Mouse (Mus musculus) B cell, adult 2 months (primary cell): ENCODE data around the gene Selenom.
A peak's percentile ranks its signal among the peaks of the same experiment; 100 is the strongest.

Experiments used
- DNase-seq, 2 experiments: peaks; one replicate each; pipeline ENCODE4 v3.0.0; 2022

The Selenom gene

DNA sequence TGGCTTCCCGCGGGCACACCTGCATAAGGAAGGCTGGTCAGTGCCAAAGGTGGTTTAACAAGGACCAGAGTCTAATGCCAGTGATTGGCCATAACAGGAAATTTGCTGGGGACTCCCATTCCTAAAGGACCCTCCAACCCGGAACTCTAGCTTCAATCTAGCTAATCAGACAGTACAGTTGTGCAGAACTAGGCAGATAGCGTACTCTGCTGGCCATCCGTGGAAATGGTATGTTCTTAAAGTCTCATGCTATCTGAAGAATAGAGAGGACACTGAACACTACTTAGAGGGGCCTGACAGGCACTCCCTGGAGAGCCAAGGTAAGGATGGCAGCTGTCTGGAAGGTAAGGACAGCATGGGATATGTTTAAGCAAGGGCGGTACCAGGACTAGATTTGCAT, 17.1 kb downstream of the Selenom start:
- no peak for DNase-seq

DNA sequence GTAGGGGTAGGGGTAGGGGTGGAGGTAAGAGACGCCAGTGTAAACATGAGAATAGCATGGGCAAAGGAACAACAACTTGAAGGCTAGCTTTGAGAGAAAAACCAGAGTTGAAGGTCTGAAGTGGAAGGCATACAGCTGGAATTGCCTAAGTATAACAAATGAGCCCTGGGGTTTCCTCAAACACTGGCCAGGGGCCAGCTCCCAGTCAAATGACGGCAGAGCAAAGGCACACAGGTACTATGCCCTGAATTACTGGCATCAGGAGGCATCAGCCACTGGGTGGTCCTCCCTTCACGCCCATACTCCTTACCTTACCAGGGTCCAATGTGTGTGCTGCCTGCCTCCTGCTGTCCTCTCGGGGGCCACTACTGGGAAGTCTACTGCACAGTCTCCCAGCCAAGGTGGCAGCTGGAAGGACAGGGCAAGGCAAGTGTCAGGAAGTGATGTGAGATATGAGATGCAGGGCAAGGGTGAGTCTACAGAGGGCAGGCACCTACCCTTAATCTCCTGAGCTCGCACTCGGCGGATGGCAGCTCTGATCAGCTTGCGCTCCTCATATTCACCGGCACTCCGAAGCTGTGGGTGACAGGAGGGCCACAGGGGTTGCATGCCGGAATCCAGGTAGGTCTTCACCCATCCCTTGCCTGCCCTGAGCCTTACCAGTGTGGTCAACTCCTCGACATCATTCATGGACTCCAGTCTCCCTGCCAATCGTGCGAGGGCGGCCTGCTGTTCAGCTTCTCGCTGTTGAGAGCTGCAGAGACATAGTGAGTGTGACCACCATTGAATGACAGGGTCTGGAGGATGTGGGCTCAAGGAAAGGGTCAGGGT, 17.8 kb downstream of the Selenom start:
- no peak for DNase-seq

DNA sequence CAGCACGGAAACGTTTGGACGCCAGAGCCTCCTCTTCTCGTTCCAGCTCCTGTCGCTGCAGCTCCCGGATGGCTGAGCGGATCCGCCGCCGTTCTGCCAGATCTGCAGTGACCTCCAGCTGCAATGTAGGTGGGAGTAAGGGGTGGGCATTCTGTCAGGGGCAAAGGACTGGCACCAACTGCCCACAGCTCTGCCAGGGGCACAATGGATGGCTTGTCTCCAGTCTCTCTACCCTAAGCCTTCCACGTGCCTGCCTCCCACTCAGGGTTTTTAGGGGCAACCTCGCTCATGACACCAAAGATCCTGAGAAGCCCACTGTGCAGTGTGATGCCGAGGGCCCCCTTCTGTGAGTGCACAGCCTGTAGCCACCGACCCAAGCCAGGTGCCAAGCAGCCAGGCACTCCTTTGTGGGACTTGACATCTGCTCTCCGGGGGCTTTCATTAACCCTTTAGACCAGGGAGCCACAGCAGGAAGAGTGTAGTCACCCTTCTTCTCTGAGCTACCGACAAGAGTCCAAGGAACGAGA, 19.0 kb downstream of the Selenom start:
- no peak for DNase-seq

DNA sequence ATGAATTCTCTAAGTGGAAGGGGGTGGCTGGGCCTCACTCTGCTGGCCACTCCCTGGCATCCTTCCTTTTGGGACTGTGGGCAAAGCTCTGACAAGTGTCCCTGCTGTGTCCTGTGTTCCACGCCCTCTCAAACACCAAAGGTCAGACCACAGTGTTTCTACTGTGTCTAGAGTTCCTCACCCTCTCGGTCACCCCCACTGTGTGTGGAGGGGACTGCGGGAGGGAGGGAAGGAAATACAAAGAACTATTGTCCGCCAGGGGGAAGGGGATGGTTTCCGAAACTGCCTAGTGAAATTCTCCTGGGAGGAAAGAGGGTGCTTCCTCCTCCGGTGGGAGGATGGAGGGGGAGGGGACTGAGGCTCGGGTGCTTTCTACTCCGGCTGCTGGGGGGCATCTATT, 20.5 kb downstream of the Selenom start:
- DNase-seq, result no peak

DNA sequence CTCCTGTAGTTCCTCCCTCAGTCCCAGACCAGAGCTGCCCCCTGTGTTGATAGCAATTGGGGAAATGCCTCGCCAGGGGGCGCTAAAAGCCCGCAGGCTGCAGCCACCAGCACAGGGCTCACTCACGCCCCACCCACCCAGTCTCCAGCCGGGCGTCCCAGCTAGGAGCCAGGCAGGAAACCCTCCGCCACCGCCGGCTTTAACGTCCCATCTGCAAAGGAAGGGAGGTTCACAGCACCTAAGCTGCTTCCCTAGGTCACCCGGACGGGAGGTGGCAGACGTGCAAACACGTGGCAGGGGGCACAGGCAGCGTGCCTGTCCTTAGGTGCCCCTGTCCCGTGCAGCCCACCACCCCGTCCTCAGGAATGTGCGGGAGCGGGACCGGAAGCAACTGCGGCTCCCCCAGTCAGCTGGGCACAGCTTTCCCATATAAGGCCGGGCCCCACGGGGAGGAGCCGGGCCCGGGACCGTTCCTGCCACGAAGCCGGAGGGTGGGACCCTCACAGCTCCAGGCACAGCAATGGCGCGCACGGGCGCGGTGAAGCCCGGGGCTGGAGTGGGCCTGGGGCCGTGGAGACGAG, 21.0 kb downstream of the Selenom start:
- DNase-seq, result peak; percentile 95

DNA sequence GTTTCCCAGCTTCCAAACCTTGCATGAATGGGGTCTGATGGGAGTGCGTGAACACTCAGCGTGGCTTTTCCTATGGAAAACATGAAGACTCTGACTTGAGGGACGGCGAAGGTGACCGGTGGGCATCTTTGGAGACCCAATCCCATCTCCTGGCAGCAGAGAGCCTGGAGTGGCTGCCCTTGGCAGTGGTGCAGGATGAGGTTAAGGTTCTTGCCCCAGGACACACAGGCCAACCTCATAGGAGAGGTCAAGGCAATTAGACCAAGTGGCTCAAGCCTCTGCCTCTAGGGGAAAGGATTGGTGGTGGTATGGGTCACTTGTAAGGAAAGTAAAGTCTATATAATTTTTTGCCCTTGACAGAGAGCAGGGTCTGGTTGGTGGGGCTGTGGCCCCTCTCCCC, 21.6 kb downstream of the Selenom start:
- no peak for DNase-seq

DNA sequence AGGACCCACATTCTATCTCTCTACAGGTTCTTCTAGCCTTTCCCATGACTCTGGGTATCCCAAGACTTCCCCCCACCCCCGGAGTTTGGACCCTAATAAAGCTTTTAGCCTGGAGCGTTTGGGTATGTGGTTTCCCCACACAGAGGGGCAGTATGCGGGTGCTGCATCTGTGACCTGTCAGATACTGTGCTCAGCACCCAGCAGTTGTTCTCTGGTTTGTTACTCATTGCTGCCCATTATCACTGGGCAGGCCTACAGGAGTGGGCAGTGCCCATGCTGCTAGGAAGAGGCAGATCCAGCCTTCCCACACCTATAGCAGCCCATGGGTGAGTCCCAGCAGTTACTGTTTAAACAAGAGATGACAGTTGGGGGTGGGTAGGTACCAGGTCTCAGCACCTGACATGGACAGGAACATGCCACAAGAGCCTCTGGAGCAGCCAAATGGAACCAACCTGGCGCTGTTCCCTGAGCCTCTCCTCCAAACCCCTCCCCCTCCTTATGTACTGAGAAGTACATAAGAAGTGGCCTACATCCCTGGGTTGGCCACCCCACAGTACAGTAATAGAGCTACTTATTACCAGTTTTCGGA, 22.4 kb downstream of the Selenom start:
- no peak for DNase-seq

DNA sequence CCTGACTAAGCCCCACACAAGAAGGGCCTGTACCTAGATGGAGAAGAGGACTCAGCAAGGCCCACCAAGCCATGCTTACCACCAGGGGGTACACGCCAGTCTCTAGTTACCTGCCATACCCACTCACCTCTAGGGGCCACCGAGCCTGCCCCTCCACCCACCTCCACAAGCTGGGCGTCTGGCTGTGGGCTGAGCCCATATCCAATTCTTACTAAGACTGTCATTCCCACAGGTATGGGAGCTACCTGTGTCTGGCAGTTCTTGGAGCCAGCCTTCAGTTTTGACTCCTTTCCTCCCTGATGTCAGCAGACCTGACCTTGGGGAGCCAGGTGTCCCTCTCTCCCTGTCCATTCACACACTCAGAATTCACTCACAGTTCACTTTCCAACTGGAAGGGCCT, 23.2 kb downstream of the Selenom start:
- DNase-seq, result no peak

DNA sequence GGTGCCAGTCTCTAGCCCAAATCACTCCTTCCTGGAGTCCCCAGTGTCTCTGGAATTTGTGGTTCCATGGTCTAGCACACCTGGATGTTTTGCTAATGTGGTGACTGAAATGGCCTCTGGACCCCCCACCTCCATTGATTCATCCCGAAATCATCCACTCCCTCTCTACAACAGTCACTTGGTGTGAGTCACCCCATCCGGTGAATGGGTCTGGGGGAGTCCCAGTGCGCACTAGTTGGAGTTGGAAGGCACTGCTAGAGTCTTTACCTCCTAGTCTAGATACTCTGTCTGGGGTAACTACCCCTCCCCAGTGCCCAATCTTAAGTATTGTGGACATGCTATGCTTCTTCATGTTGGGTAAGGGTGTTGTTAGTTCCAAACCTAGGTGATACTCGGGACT, 23.9 kb downstream of the Selenom start:
- no peak for DNase-seq

DNA sequence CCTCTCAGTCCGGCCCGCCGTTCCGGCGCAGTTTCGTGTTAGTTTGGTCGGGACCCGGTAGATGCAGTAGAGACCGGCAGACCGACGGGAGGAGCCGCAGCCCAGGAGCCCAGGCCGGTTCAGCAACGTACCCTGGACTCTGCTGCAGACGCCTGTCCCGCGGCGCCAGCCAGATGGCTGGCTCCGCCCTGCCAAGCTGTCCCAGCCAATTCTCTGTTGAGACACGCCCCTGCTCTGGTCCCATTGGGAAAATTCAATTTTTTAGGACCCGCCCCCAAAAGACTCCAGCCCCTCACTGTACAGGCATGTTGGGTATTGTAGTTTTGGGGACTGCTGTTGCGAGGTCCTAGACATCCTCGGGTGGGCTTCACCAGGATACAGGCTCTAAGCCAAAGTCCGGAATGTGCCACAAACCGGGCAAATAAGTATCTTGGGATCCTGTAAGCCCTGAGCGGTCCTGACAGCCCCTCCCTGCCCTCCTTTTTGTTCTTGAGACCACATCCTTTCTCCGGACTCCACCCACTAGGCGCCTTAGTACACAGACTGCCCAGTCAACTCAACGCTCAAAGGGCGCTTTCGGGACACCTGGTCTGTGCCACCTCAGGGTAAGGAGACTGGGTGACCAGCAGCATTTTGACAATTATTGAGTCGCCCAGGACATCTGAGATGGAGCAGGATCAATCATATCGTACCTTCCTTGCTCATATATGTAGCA, 24.8 kb downstream of the Selenom start:
- peak; percentile 71 to 75 for DNase-seq

DNA sequence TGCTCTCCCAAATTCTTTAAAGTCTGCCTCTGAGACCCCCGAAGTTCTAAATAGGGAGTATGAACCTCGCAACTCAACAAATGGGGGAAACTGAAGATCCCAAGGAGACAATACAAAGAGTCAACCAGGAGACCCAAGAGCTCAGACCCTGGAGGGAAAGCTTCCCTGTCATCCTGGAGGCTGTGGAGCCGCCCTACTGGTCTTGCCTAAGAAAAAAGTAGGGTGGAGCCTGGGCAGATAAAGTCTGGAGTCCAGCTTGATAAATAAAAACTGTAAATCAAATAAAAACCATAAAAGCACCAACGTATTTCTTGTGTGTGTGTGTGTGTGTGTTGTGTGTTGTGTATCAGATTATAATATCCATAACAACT, 25.3 kb downstream of the Selenom start:
- DNase-seq, result no peak

DNA sequence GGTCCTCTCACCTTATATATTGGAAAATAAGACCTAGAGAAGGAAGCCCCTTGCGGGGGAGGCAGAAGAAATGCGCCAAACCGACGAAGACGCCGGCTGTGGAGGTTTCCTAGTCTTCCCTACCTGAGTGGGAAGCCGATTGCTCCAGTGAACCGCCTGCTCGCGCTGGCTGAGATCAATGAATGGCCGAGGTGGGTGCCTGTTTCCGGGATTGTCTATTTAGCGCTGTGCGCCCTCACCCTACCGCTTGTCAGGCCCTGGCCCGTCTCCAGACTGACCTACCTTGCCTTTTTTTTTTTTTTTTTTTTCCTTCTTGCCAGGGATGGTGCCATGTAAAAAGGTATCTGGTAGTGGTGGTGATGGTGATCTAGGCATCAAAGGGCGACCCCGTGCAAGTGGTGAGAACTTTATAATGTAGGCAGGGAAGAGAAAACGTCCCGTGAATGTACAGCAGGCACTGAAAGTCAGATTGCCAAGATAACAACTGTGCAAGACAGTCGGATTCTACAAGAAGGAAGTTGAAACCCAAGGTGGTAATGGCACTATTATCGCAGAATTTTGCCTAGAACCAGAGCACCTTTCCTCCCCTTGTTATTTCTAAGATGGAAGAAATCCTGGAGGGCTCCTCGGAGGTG, 26.1 kb downstream of the Selenom start, which contains the start of gene Smtn:
Smtn (minus strand) TSS at position 162 of the 635 bp plus-strand sequence.
- DNase-seq, result no peak

DNA sequence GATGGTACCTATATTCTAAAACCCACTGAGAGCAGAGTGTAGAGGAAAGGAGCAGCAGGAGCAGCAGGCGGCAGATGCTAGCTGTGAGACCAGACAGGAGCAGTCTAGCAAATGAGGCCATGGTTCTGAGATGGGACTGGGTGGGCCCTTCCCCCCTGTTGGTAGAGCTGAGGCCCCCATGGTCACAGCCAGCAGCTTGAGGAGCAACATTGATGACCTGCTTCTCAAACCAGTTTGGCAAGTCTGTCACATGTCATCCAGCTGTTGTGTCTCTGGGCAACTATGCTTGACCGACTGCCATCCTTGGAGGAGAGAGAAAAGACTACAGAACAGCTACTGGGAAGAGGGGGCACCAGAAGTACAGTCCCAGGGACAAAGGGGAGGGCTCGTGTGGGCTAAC, 27.4 kb downstream of the Selenom start:
- no peak for DNase-seq

DNA sequence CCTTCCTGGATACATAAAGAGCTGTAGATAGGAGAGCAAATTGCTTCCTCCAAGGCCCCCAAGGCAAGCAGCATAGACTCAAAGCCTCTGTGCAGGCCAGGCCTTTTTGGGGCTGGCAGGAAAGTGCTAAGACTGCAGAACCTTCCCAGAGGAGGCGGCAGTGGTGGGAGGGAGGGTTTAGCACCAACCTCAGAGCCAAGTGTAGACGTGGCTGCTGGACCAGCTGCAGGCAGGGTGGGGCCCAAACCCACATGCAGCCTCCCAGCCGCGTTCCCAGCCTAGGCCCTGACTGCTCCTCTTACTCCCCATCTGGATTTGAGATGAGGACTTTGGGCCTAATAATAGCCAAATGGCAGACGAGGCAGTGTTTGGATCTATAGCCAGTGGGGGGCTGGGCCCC, 28.5 kb downstream of the Selenom start:
- DNase-seq, result no peak

DNA sequence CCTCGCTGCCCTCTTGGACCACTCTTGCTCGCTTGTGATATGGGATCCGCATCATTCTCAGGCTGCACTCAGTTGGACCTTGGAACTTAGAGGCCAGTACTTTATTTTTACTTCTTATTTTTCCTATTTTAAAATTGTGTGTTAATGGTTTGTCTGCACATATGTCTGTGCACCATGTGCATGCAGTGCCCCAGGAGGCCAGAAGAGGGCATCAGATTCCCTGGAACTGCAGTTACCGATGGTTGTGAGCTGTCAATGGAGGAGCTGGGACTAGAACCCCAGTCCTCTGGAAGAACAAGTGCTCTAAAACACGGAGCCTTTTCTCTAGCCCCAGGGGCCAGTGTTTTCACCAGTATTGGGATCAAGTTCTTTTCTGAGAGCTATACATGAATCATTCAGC, 29.9 kb downstream of the Selenom start:
- DNase-seq, result no peak

DNA sequence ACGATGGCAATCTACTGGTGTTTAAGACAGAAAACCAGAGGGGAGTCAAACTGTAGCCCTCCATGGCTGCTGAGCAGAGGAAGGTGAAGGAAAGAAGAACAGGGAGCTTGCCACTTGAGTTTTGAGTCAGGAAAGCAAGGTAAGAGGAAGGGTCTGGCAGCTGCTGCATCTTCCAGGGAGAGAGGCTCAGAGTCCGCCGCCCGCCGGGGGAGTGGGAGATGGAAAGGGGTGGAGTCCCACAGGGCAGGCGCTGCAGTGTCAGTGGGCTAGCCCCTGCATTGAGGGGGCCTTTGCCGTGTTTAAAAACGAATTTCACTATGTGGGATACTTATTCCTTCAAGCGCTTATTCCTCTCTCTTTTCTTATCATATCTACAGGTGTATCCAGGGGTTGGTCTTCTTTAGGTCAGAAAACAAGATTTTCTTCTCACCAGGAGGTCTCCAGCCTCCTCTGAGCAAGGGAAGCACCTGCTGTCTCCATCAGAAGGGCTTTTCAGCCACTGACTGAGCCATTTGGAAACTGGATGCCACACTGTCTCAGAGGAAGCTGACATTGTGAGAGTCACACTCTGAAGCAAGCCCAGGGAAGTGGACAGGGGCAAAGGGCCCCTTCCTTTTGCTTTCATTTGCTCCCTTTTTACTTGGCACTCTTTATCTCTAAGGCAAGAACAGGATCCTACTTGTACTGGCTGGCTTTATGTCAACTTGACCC, 31.2 kb downstream of the Selenom start:
- no peak for DNase-seq

DNA sequence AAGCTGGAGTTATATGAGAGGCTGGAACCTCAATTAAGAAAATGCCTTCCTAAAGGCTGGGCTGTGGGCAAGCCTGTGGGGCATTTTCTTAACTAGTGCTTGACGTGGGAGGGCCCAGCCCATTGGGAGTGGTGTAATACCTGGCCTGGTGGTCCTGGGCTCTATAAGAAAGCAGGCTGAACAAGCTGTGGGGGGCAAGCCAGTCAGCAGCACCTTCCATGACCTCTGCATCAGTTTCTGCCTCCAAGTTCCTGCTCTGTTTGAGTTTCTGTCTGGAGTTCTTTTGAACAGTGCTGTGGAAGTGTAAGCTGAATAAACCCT, 31.7 kb downstream of the Selenom start:
- no peak for DNase-seq

DNA sequence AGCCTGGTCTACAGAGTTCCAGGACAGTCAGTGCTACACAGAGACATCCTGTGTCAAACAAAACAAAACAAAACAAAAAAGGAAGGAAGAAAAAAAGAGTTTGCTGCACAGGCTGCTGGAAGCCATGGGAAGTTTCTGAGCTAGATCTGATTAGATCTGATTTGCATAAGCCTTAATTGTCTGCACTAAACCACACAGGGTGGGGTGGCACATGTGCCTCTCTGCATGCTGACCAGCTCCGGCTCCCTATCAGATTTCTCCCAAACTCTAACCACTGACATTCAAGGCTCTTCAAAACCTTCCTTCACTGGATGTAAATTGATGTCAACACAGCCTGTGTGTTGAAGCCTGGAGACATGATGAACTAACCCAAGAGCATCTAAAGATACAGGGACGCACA, 32.6 kb downstream of the Selenom start:
- DNase-seq, result no peak

DNA sequence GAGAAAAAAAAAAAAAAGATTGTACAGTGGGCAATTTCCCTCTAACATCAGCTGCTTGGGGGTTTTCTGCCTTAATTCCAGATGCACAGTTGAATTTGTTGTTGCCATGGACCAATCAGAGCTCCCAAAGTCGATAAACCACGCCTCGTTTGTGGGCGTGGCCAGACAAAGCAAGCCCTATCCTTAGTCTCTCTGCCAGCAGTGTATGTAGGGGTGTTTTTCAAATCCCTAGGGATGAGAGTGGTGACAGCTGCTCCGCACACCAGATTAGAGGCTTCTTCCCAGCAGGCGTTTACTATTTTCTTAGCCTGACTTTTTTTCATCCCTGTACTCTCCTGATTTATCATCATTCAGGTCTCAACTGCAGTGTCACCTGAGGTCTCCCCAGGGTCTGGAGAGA, 33.5 kb downstream of the Selenom start:
- DNase-seq, result peak in 1 of 2 experiments; percentile 19

DNA sequence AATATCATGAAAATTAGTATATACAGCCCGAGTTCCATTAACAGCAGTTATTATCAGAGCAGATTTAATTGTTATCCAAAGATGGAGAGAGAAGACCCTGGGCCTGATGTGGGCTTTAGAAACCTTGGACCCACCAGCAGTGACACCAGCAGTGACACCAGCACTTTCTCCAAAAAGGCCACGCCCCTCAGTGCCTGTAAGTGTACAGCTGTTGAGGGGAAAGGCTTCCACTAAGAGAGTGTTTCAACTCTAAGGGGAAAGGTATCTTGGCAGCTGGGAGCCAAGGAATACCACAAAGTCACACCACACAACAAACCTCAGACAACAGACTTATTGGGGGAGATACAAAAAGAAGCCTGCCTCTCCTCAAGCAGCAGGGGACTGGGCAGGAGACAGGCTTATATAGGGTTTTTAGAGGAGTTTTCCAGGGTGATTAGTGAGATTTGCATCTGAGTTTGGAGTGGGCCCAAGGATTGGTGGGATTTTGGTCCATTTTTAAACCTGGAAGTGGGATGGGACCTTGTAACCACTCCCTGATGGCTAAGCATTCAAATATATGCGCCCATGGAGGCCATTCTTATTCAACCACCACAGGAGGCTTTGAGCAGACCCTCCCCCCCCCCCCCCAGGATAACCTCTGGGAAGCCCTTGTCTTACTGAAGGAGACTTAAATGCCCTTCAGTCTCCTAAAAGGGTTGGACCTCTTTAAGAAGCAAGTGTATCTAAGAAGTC, 34.2 kb downstream of the Selenom start:
- no peak for DNase-seq

DNA sequence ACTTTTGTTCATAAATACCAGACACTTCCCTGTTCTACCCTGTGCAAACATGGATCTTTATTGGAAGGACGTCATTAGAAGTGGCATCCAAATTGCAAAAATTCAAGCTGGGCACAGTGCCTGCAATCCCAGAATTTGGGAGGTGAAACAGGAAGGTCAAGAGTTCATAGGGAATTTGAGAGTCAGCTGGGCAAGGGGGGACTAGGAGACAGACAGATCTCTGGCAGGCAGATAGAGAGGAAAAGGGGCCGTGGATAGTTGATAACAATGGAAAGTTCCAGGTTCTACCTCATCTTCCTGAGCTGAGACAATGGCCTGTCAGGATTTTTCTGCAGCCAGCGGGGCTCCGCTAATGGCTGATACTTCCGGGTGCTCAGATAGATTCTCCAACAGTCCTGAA, 35.3 kb downstream of the Selenom start:
- no peak for DNase-seq

DNA sequence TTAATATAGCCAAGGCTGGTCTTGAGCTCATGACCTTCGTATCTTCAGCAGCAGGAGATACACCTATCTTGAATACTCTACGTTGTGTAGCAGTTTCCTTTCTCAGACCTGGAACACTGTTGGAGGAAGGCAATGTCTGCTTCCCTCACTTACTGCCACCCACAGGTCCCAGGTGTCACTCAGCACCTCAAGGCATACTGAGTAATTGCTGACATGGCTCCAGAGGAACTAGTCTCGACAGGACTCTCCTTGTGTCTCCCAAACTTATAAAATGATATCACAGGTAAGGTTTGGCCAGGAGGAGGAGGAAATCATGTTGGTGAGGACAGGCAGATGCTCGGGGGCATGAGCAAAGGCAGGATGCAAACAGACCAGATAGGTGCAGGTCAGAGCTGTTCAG, 40.5 kb downstream of the Selenom start:
- DNase-seq, result no peak
